Mouse (Mus musculus) bone marrow macrophage, adult 2 months (primary cell): ENCODE measurements around the gene Hdgf. TPM values are rescaled to one million over a fixed set of nuclear protein-coding genes. Genes with fewer than 3 reads are reported as not detected.
"Not testable (repeated sequence)": the region's sequence is repeated elsewhere in the genome, so short reads cannot be mapped to it uniquely, and the experiment has no call there.

Source experiments
- H3K27ac ChIP-seq: 2 replicates; pipeline ENCODE4 v1.5.1; 2012; ENCODE audit warnings: low read depth, low read length; ENCODE audit not compliant: insufficient read depth
- H3K4me1 ChIP-seq: 2 replicates; pipeline ENCODE4 v1.6.1; 2012; ENCODE audit warnings: low read length; ENCODE audit not compliant: control insufficient read depth, insufficient read depth
- H3K4me3 ChIP-seq: 2 replicates; pipeline ENCODE4 v1.5.1; 2012; ENCODE audit warnings: mild to moderate bottlenecking, low read length, moderate library complexity; ENCODE audit not compliant: insufficient read depth
- CTCF ChIP-seq: IDR thresholded peaks from 2 replicates; pipeline ENCODE4 v1.5.1; 2012; ENCODE audit warnings: low read depth, mild to moderate bottlenecking, low read length, moderate library complexity
- POLR2A ChIP-seq: IDR thresholded peaks from 2 replicates; pipeline ENCODE4 v1.6.1; 2012; ENCODE audit warnings: mild to moderate bottlenecking, low read depth, low read length, borderline replicate concordance
- polyA plus RNA-seq: library from polyadenylated mRNA; stranded (reverse); fragments of >200 nt; gene quantifications from 2 replicates; pipeline ENCODE4 v1.2.4, GENCODE M21; 2012; ENCODE audit not compliant: missing spikeins, insufficient read depth, insufficient read length

Gene Hdgf
- polyA plus RNA-seq, 1 experiment = 170 TPM

DNA sequence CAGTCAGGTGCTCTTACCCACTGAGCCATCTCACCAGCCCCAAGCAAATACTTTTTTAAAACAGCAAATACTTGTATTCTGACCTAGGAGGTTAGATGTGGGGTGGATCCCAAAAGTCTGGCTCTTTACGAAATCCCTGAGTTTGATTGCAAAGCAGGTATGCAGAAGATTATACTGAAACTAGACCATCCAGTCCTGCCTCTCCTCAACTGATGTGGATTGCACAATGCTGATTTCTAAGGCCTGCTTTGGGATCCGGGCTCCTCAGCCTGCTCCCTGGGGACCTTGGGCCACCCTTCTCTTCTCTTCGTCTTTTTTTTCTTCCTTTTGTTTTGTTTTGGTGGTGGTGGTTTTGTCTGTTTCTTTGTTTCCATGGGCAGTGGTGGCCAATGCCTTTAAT, 14.6 kb upstream of the Hdgf start:
- 0 out of 2 replicates have a peak, but pooled peaks cover 2% of the 10 kb centered on the region for H3K4me1 ChIP-seq
- TF ChIP-seq CTCF = no peak
- TF ChIP-seq POLR2A = no peak
- H3K4me3 ChIP-seq = no peak overlapping the region
- no peak overlapping the region for H3K27ac ChIP-seq

DNA sequence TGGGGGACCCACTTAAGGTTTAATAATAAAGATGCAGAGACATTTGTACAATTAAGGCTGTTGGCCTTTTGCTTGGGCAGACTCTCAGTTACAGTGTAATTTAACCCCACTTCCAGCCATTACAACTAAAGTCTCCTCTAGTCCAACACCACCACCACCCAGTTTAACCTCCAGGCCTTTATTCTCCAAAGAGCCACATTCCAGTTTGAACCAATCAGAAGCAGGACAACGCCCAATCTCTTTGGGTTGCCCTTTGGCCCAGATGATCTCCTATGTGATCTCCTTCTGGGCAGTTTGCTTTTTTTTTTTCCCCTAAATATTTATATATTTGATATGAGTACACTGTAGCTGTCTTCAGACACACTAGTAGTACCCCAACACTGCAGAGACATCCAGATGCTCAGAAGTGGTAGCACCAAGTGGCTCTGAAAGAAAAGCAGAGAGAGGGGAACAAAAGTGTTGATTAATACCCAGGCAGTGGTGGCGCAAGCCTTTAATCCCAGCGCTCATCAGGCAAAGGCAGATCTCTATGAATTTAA, 12.7 kb upstream of the Hdgf start:
- H3K27ac ChIP-seq = no peak overlapping the region
- 0 out of 2 replicates have a peak, but pooled peaks cover 2% of the 10 kb centered on the region for H3K4me1 ChIP-seq
- no peak for TF ChIP-seq CTCF
- TF ChIP-seq POLR2A = no peak
- no peak overlapping the region for H3K4me3 ChIP-seq

- Histone ChIP-seq H3K27ac (no peak overlapping the region), H3K4me3 (no peak overlapping the region), H3K4me1 (peaks cover 9% of the 10 kb centered on the region)
- TF ChIP-seq POLR2A (no peak), CTCF (no peak)
These were observed 6.9 kb upstream of the Hdgf start for GRCm38 (mm10) chr3:87899266-87899665.

- H3K4me1 ChIP-seq = peaks cover 9% of the 10 kb centered on the region
- H3K27ac ChIP-seq = no peak overlapping the region
These were observed 6.3 kb upstream of the Hdgf start for GRCm38 (mm10) chr3:87899776-87900175.

GRCm38 (mm10) chr3:87901036-87901624, 5.0 kb upstream of the Hdgf start:
- no peak overlapping the region for H3K27ac ChIP-seq
- no peak for TF ChIP-seq POLR2A
- TF ChIP-seq CTCF = no peak
- no peak overlapping the region for H3K4me3 ChIP-seq
- H3K4me1 ChIP-seq = peaks cover 9% of the 10 kb centered on the region

More at GRCm38 (mm10) chr3:87899776-87900175, 6.3 kb upstream of the Hdgf start:
- TF ChIP-seq POLR2A = no peak
- TF ChIP-seq CTCF = no peak
- no peak overlapping the region for H3K4me3 ChIP-seq

- not testable (repeated sequence) for H3K27ac ChIP-seq, H3K4me1 ChIP-seq, H3K4me3 ChIP-seq
These were observed 4.2 kb upstream of the Hdgf start for GRCm38 (mm10) chr3:87901959-87902358.

GRCm38 (mm10) chr3:87903821-87904220, 2.3 kb upstream of the Hdgf start:
- H3K4me1 ChIP-seq = peaks cover 14% of the 10 kb centered on the region
- H3K4me3 ChIP-seq = no peak overlapping the region
- TF ChIP-seq CTCF = no peak
- TF ChIP-seq POLR2A = no peak
- H3K27ac ChIP-seq = no peak overlapping the region

- H3K4me1 ChIP-seq = peaks cover 29% of the 10 kb centered on the region
These were observed 470 bp downstream of the Hdgf start for GRCm38 (mm10) chr3:87906601-87906980.

DNA sequence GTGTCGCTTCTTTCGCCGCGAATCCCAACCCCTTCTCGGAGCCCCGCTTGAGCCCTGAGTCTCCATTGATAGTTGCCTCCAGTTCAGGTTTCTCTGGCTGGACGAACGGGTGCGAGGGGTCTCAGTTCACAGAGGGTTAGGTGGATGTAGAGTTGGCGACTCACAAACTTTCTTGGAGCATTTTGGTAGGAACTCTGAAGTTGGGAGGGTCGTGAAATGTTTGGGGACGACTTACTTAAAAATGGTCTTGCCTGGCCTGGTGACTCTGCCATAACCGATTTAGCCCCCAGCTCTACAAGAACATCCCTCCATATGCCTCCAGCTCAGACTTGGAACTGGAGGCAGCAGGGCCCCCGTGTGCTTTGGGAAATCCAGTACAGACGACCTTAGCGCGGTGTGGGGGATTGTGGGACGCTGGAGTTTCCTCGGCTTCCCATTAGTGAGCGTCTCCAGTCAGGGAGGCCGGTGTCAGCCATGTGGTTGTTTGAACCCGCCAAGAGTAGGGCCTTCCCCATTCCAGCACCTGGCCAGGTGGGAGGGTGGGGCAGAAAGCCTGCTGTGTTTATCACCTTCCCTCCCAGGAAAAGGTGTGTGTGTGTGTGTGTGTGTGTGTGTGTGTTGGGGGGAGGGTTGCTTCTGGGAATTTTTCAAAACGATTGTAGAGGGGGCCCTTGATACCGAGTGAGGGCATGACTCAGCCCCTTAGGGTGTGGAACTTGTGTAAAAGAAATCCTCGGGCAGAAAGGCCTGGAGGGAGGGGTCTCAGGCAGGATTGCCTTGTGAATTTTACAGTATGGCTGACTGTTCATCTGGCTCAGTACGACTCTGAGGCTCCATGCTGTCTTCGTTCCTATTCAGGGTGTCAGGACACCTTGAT, 1.1 kb downstream of the Hdgf start:
- Histone ChIP-seq H3K4me1 (peaks cover 30% of the 10 kb centered on the region), H3K4me3 (peak overlapping the region; percentile 89), H3K27ac (peak overlapping the region; percentile 65)
- TF ChIP-seq CTCF (no peak), POLR2A (no peak)

More at GRCm38 (mm10) chr3:87906601-87906980, 470 bp downstream of the Hdgf start:
- Histone ChIP-seq H3K4me3 (peak overlapping the region; percentile 89), H3K27ac (peak overlapping the region; percentile 65)
- no peak for TF ChIP-seq POLR2A
- no peak for TF ChIP-seq CTCF

DNA sequence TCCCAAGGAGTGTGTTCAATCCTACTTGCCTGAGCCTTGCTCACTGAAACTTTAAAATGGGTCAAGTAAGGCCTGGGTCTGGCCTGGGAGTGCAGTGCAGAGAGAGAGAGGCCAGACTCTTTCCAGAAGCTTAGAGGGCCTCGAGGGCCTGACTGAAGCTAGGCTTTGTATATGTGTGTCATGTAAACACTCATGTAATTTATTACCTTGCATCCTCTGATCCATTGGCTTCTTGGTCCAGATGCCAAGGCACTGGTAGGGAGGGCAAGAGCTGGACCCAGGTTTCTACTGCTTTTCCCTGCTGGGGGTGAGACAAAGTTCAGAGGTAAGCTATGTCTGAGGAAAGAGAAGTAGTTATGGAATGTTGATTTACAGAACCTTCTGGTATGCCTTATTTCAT, 1.8 kb downstream of the Hdgf start:
- Histone ChIP-seq H3K27ac (peak overlapping the region; percentile 65), H3K4me1 (peaks cover 36% of the 10 kb centered on the region), H3K4me3 (peak overlapping the region; percentile 89)
- TF ChIP-seq POLR2A (no peak), CTCF (no peak)
